Mouse (Mus musculus) telencephalon, adult 2 months (tissue): ENCODE results near the gene Gm10696.
"Not testable (repeated sequence)": the region's sequence is repeated elsewhere in the genome, so short reads cannot be mapped to it uniquely, and the experiment has no call there.

Experiments used
- DNase-seq: peaks from one replicate; pipeline ENCODE4 v3.0.0-alpha.2; 2011; ENCODE audit warnings: low read depth, low spot score

The Gm10696 gene

DNA sequence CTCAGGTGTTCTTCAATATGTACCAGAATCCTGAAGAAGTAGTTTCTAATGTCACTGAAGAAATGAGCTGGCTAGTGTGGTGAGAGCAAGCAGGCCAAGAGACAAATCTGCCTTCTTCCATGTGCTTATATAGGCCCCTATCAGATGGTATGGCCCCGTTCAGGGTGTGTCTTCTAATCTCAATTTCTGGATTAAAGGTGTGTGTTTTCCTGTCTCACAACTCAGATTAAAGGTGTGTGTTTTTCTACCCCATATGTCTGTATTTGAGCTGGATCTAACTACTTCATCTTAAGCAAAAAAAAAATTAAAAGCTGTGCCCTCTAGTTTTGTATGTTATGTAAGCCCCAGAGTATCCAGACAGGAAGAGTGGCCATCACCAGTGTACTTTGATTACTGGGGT lies at the start of gene Gm10696:
Gene Gm10696 (minus strand): TSS at position 101 of the 400 bp plus-strand sequence.
- not testable (repeated sequence) for DNase-seq

DNA sequence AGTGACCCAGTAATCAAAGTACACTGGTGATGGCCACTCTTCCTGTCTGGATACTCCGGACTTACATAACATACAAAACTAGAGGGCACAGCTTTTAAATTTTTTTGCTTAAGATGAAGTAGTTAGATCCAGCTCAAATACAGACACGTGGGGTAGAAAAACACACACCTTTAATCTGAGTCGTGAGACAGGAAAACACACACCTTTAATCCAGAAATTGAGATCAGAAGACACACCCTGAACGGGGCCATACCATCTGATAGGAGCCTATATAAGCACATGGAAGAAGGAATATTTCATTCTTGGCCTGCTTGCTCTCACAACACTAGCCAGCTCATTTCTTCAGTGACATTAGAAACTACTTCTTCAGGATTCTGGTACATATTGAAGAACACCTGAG lies 18.4 kb upstream of the Gm10696 start, which contains the start of gene Gm5286:
Gene Gm5286 (plus strand): TSS at position 301 of the 400 bp plus-strand sequence.
- not testable (repeated sequence) for DNase-seq

DNA sequence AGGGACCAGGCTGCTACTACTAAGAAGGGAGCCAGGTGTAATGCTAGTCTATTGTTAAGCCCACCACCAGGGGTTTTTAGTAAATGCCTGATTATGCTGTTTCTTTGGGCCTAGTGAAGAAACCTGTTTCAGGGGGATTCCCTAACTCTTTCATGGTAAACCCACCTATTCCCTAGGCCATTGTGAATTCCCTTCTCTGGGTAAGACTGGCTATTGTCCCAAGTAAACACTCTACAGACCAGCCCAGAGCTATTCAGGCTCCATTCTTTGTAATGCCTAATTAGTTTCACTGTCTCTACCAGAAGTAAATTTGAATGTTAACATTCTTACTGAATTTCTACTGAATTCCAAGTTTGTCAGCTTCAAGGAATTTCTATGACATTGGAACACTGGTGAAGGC lies 10.6 kb downstream of the Gm10696 start:
- DNase-seq: not testable (repeated sequence)
